Mouse (Mus musculus): Measurements from ENCODE around the gene Gatad2a. TPM values are rescaled to one million over a fixed set of nuclear protein-coding genes. Genes with fewer than 3 reads are reported as not detected.
"Not testable (repeated sequence)": the region's sequence is repeated elsewhere in the genome, so short reads cannot be mapped to it uniquely, and the experiment has no call there.

The Gatad2a gene
- 10 to 100 TPM; 27.3 to 27.6 TPM for total RNA-seq (2021)

- DNase-seq (ENCODE audit: low spot score in 2 of 2) = peak; percentile 100
- intact Hi-C loops (cut with DNase I) = loop anchor here (5.0 kb wide), 1 partner anchor 79 kb away; no protein-coding TSS in a partner anchor
Measured at GRCm38 (mm10) chr8:69995776-69996588, at the start of gene Gatad2a. Gene Gatad2a (minus strand): TSS chr8:69996384.

DNA sequence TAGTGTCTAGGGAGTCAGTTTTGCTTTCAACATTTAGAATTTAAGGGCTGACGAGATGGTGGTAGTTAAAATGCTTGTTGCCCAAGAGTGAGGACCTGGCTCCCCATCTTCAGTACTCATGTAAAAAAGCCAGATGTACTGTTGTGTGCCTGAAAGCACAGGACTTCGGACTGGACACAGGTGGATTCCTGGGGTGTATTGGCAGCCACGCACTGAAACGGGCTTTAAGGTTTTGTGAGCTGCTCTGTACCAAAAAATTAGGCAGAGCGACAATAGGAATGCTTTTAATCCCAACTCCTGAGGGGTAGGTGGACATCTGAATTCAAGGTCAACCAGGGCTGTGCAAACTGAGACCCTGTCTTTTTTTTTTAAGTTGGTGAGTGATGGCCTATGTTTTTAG is 47.8 kb upstream of the Gatad2a start:
- DNase-seq (ENCODE audit: low spot score in 2 of 2) = no peak
- intact Hi-C loops (cut with DNase I) = no loop called here

- intact Hi-C loops (cut with DNase I) = no loop called here
- peak; percentile 96 to 97 for DNase-seq (ENCODE audit: low spot score in 2 of 2)
Measured at GRCm38 (mm10) chr8:70042583-70043455, 46.6 kb upstream of the Gatad2a start, which contains the start of the genes Mau2 and Sugp1. Gene Mau2 (minus strand): TSS chr8:70042734. Gene Sugp1 (plus strand): TSS chr8:70042813.

DNA sequence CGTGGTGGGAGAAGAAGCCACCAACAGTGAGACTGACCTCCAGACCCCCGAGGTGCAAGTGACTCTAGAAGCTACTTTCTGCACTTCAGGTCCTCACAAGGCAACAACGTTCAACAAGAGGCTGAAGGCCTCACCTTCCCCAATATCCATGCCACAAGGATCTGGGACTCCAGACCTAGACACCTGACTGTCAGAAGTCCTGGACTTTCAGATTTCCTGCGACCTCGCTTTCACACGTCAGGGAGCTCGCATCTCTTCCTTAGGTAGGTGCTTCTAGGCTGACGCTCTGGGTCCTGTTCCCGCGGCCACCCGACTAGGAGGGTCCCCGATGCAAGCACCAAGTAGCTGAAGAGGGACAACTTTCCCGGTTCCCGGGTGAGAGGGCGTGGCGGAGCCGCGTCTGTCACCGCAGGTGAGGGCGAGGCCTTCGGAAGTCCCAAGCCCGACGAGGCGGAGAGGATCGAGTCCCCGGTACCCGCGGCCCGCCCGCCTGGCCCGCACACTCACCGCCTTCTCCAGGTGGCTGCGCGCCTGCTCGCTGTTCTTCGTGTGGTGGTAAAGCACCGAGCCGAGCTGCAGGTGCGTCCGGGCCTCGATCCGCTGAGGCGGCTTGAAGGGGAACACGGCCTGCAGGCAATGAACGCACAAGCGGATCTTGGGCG is 45.8 kb upstream of the Gatad2a start:
- DNase-seq (ENCODE audit: low spot score in 2 of 2) = no peak
- intact Hi-C loops (cut with DNase I) = no loop called here

DNA sequence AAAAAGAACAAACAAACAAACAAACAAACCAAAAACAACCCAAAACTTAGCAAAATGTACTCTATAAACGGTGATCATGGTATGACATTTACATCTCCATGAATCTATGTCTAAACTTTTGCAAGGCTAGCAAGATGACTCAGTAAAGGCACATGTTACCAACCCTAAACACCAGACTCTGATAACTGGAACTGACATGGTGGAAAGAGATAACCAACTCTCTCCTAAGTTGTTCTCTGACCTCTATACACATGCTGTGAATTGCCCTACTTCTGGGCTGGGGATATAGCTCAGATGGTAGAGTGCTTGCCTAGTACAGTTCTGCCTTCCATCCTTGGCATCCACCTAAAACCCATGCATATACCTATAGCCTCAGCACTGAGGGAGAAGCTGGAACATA is 41.8 kb upstream of the Gatad2a start:
- intact Hi-C loops (cut with DNase I) = no loop called here
- DNase-seq (ENCODE audit: low spot score in 2 of 2) = no peak

DNA sequence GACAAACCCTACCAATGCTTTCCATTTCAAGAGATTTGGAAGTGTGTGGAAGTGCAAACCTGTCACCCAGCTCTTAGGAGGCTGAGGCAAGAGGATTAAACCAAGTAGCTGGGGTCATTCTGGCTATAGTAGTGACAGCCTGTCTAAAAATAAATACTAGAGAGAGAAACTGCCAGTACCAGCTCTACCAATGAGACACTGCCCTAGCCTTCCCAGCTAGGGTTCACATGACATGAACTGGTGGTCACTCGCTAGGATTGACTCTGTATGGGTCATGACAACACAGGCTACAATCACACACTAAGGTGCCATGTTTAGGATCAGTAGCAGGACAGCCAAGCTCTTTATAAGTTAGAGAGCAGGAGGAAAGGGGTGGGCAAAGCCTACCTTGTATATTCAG is 34.1 kb upstream of the Gatad2a start:
- intact Hi-C loops (cut with DNase I) = no loop called here
- no peak for DNase-seq (ENCODE audit: low spot score in 2 of 2)

GRCm38 (mm10) chr8:70026151-70026550 is 30.0 kb upstream of the Gatad2a start:
- intact Hi-C loops (cut with DNase I) = no loop called here
- DNase-seq (ENCODE audit: low spot score in 2 of 2) = no peak

DNA sequence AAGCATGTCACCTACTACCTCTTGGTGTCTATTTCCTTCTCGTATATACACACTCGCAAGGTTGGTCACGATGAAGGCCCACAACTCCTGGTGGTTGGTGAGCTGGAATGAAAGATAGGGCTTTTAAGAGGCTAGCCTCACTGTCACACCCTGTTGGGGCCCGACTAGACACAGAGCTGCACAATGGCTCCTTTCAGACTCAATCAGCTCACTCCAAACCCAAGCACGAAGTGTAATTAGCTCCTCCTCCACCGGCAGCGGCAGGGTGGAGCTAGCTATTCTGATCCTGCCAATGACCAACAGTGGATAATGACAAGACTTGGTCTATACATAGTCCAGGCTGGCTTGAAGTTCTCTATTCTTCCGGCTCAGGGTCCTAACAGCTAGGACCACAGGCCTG is 27.4 kb upstream of the Gatad2a start:
- intact Hi-C loops (cut with DNase I) = no loop called here

GRCm38 (mm10) chr8:70015017-70015416 is 18.8 kb upstream of the Gatad2a start:
- intact Hi-C loops (cut with DNase I) = loop anchor here (5.0 kb wide), 1 partner anchor 47 kb away; no protein-coding TSS in a partner anchor
- DNase-seq (ENCODE audit: low spot score in 2 of 2) = no peak

More for the DNA sequence above, 27.4 kb upstream of the Gatad2a start:
- no peak for DNase-seq (ENCODE audit: low spot score in 2 of 2)

- intact Hi-C loops (cut with DNase I) = no loop called here
- DNase-seq (ENCODE audit: low spot score in 2 of 2) = no peak
Measured at GRCm38 (mm10) chr8:70012763-70013162, 16.6 kb upstream of the Gatad2a start.

DNA sequence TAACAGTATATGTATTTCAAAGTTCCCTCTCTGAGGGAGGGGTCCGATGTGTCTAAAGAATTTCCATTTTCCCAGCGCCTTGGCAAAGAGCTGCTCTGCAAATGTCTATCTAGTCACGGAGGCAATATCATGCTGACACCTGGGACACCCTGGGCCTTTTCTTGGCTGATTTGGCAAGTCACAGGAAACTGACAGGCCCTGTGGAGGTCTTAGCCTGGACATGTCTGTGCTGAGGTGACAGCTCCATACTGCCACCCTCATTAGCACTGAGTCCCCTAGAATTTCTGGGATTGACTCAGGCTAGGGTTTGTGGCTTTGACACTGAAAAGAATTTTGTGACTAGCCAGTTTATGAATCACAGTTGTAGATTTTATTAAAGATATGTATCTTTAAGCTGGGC is 16.2 kb upstream of the Gatad2a start:
- intact Hi-C loops (cut with DNase I) = no loop called here
- DNase-seq (ENCODE audit: low spot score in 2 of 2) = no peak

DNA sequence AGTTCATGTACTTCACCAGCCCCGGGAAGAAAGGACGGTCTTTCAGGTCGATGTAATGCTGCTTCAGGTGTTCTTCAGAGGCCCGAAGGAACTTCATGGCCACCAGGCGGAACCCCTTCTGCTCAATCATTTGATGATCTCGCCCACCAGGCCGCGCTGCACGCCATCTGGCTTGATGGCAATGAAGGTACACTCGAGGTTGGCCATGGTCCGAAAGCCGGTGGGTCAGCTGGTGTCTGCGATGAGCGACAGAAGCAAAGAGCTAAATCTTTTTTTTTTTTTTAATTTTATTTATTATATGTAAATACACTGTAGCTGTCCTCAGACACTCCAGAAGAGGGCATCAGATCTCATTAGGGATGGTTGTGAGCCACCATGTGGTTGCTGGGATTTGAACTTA is 14.6 kb upstream of the Gatad2a start:
- intact Hi-C loops (cut with DNase I); DNase-seq (ENCODE audit: low spot score in 2 of 2): not testable (repeated sequence)

DNA sequence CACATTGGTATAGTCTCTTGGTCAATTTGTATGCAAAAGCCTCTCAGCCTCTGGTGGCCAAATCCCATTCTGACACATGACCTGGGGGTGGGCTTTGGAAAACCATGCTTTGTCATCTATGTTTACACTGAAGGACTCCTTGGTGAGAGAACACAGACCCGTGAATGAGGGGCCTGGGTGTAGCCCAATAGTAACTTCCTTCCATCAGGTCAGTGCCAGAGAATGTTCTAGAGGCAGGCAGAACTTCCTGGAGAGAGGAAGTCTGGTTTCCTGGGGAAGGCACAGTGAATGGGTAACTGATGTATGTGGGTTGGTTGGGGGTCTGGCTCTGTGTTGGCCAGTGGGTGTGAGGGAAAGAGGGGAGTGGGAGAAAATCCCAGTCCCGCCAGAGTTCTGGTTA is 9.0 kb upstream of the Gatad2a start:
- no peak for DNase-seq (ENCODE audit: low spot score in 2 of 2)
- intact Hi-C loops (cut with DNase I) = no loop called here

DNA sequence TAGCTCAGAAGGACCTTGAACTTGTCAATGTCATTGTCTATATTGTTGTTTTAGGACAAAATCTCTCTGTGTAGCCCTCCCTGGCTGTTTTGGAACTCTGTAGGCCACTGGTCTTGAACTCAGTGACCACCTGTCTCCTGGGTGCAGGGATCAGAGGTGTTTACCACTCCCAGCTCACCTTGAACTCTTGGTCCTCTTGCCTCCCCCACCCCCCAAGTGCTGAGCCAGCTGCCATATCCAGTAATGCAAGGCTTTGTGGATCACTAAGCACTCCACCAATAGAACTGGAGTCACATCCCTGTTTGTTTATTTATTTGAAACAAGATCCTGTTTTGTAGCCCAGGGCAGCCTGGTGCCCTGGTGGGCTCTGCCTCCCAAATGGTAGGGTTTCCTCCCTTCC is 8.2 kb upstream of the Gatad2a start:
- intact Hi-C loops (cut with DNase I) = no loop called here
- DNase-seq (ENCODE audit: low spot score in 2 of 2) = no peak

DNA sequence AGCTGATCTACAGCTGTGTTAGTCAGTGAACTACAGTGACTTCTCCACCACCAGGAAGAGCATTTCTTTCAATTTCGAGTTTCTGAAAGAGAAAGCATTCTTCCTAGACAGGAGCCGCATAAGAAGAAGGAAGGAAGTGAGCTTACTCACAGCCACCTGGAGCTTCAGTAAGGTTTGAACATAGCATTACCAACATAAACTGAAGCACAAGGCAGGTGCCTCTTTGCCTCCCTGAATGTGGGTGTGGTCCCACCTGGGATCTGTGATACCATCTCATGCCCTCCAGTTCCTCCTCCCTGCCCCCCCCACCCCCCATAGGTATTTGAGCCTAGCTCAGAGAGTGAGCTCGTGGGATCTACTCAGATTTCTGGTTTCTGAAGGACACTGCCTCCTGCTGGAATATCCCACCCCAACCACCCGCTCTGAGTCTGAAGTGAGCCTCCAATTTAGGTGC is 7.0 kb upstream of the Gatad2a start:
- intact Hi-C loops (cut with DNase I) = no loop called here
- DNase-seq (ENCODE audit: low spot score in 2 of 2) = no peak

GRCm38 (mm10) chr8:70001892-70002191 is 5.7 kb upstream of the Gatad2a start:
- DNase-seq (ENCODE audit: low spot score in 2 of 2); intact Hi-C loops (cut with DNase I): not testable (repeated sequence)

DNA sequence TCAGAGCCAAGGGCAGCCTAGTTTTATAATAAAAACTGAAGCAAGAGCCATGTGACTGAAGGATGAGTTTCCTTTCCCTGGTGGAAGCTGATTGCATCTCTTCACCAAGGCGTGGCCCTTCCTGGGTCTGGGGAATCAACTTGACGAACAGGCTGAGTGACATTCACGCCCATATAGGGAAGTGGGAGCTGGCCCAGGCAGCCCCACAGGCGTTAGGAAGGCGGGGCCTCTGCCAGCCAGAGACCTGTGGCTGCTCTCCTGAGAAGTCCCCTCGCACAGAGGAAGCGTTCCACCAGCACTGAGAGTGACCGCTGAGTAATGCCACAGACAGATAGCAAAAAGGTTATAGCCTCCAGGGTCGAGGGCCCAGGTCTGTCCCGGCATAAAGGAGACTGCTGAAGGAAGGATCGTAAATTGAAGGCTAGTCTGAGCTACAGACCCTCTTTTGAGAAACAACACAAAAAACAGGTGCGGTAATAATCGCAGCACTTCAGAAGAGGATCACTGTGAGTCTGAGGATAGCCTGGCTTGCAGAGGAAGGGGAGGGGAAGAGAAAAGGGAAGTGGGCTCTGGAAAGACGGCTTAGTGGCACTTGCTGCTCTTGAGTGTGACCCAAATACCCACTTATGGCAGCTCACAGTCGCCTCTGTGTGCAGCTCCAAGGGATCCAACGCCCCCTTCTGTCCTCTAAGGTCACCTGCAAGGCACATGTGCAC is 5.2 kb upstream of the Gatad2a start:
- intact Hi-C loops (cut with DNase I) = no loop called here
- no peak for DNase-seq (ENCODE audit: low spot score in 2 of 2)

DNA sequence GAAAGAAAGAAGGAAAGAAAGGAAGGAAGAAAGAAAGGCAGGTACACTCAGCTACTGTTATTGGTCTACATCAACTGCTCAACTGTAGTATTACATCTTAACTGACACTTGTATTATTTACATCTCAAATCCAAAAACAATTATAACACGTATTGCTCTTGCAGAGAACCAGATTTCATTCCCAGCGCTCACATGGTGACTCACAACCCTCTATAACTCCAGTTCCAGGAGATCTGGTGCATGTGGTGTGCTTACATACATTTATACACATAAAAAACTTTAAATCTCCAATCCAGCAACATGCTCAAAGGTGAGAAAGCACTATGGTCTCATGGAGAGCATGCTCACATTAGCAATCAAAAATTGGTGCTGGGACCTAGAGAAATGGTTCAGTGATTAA is 4.0 kb upstream of the Gatad2a start:
- DNase-seq (ENCODE audit: low spot score in 2 of 2) = no peak
- intact Hi-C loops (cut with DNase I) = no loop called here

GRCm38 (mm10) chr8:69999236-69999635 is 3.1 kb upstream of the Gatad2a start:
- intact Hi-C loops (cut with DNase I) = loop anchor here (5.0 kb wide), 1 partner anchor 82 kb away; no protein-coding TSS in a partner anchor

More at GRCm38 (mm10) chr8:69999236-69999635, 3.1 kb upstream of the Gatad2a start:
- no peak for DNase-seq (ENCODE audit: low spot score in 2 of 2)
